Mouse (Mus musculus) kidney, postnatal 14 days (tissue): ENCODE results near the gene Maml3.

Experiments used
- DNase-seq: peaks from one replicate; pipeline ENCODE4 v3.0.0; 2022; ENCODE audit warnings: mixed read lengths

Maml3 gene

GRCm38 (mm10) chr3:51859208-51859607 lies 245.7 kb downstream of the Maml3 start:
- no peak for DNase-seq

GRCm38 (mm10) chr3:51854152-51854551 lies 250.7 kb downstream of the Maml3 start:
- DNase-seq, result no peak

GRCm38 (mm10) chr3:51853610-51854009 lies 251.3 kb downstream of the Maml3 start:
- no peak for DNase-seq

- DNase-seq, result no peak
Measured at GRCm38 (mm10) chr3:51852692-51853091, 252.2 kb downstream of the Maml3 start.

- no peak for DNase-seq
Measured at GRCm38 (mm10) chr3:51851596-51851995, 253.3 kb downstream of the Maml3 start.

GRCm38 (mm10) chr3:51849462-51849861 lies 255.4 kb downstream of the Maml3 start:
- no peak for DNase-seq

GRCm38 (mm10) chr3:51847262-51847661 lies 257.6 kb downstream of the Maml3 start:
- no peak for DNase-seq

- DNase-seq, result no peak
Measured at GRCm38 (mm10) chr3:51844255-51844654, 260.6 kb downstream of the Maml3 start.

GRCm38 (mm10) chr3:51842140-51842539 lies 262.7 kb downstream of the Maml3 start:
- DNase-seq, result no peak

- DNase-seq, result no peak
Measured at GRCm38 (mm10) chr3:51841598-51841997, 263.3 kb downstream of the Maml3 start.

GRCm38 (mm10) chr3:51841177-51841576 lies 263.7 kb downstream of the Maml3 start:
- DNase-seq, result no peak

GRCm38 (mm10) chr3:51840095-51840805 lies 264.6 kb downstream of the Maml3 start:
- DNase-seq, result no peak

- no peak for DNase-seq
Measured at GRCm38 (mm10) chr3:51839353-51839715, 265.5 kb downstream of the Maml3 start.

- DNase-seq, result no peak
Measured at GRCm38 (mm10) chr3:51838696-51839352, 266.1 kb downstream of the Maml3 start.

- no peak for DNase-seq
Measured at GRCm38 (mm10) chr3:51832985-51833384, 271.9 kb downstream of the Maml3 start.

GRCm38 (mm10) chr3:51830821-51831429 lies 274.0 kb downstream of the Maml3 start:
- DNase-seq, result no peak

GRCm38 (mm10) chr3:51825530-51825929 lies 279.3 kb downstream of the Maml3 start:
- no peak for DNase-seq

GRCm38 (mm10) chr3:51824506-51824905 lies 280.4 kb downstream of the Maml3 start:
- DNase-seq, result no peak

- no peak for DNase-seq
Measured at GRCm38 (mm10) chr3:51821551-51821950, 283.3 kb downstream of the Maml3 start.

GRCm38 (mm10) chr3:51819109-51819508 lies 285.8 kb downstream of the Maml3 start:
- DNase-seq, result no peak

GRCm38 (mm10) chr3:51817919-51818318 lies 287.0 kb downstream of the Maml3 start:
- DNase-seq, result no peak

GRCm38 (mm10) chr3:51817329-51817728 lies 287.5 kb downstream of the Maml3 start:
- DNase-seq, result no peak

GRCm38 (mm10) chr3:51816517-51817285 lies 288.2 kb downstream of the Maml3 start:
- DNase-seq, result no peak
